Mouse (Mus musculus) B cell, adult 2 months (primary cell): ENCODE measurements around the gene Lat.

Experiments used
- DNase-seq, 2 experiments: peaks; one replicate each; pipeline ENCODE4 v3.0.0; 2022

Lat gene

GRCm38 (mm10) chr7:126363038-126363437 is 6.3 kb downstream of the Lat start:
- DNase-seq, result no peak

GRCm38 (mm10) chr7:126359049-126359448 is 10.3 kb downstream of the Lat start:
- DNase-seq, result no peak

DNA sequence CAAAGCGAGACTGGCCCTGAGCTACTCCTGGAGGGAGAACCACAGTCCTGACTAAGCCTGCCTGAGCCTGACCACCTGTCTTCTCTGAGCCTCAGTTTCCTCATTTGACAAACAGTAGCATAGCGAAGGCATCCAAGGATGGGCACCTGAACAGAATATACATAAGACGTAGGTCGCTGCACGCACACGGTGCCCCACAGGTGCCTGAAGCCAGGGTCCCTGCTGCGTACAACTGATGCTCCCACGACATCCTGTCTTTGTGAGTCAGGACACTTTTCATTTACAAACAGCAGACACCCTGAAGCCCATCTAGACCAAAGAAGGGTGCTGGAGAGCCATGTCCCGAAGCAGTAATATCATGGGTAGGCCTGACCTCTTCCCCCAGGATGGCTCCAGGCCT is 11.0 kb downstream of the Lat start:
- no peak for DNase-seq

DNA sequence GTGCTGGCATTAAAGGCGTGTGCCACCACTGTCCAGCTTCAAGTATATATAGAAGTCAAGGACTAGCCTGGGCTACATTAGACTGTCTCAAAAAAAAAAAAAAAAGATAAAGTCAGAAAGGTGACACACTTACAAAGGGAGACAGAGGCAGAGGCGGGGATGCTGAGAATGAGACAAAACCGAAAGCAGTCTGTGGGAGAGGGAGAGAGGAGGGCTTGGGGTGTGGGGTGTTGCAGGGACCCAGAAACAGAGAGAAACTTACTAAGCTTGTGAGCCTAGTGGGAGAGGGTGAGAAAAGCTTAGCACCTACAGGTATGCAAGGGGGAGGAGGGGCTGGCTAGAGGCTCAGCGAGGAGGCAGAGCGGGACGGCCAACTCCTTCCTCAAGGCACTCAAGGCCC is 11.5 kb downstream of the Lat start:
- no peak for DNase-seq

DNA sequence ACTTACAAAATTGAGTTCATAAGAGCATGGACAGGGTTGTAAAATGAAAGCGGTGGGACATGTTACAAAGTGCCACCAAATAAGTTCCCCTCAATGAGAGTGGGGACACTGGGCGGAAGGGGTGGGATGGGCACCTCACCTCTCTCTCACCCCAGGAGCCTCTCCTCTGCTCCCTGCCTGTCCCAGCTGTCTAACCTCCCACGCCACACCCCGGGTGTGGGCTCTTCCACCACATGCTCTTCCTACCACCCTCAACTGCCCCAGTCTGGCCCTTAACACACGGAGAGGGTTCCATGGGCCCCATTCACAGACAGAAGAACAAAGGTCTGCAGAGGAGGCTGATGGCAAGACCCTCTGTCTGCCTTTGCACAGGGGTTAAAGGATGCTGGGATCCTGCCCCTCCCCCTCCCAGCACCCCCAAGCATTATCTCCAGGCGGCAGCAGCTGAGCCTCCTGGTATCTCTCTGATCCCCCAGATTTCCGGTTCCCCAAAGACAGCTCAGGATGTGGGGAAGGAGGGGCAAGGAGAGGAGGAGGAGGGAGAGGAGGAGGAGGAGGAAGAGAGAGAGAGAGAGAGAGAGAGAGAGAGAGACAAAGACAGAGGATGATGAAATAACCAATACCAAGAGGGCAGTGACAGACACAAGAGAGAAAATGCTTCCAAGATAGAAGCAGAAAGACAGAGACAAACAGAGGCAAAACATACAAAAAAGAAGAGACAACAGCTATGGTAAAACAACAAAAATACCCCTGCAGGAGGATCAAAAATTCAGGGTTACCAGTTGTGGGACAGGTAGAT is 12.4 kb downstream of the Lat start:
- no peak for DNase-seq

- no peak for DNase-seq
Measured at GRCm38 (mm10) chr7:126355847-126356597, 13.3 kb downstream of the Lat start.

DNA sequence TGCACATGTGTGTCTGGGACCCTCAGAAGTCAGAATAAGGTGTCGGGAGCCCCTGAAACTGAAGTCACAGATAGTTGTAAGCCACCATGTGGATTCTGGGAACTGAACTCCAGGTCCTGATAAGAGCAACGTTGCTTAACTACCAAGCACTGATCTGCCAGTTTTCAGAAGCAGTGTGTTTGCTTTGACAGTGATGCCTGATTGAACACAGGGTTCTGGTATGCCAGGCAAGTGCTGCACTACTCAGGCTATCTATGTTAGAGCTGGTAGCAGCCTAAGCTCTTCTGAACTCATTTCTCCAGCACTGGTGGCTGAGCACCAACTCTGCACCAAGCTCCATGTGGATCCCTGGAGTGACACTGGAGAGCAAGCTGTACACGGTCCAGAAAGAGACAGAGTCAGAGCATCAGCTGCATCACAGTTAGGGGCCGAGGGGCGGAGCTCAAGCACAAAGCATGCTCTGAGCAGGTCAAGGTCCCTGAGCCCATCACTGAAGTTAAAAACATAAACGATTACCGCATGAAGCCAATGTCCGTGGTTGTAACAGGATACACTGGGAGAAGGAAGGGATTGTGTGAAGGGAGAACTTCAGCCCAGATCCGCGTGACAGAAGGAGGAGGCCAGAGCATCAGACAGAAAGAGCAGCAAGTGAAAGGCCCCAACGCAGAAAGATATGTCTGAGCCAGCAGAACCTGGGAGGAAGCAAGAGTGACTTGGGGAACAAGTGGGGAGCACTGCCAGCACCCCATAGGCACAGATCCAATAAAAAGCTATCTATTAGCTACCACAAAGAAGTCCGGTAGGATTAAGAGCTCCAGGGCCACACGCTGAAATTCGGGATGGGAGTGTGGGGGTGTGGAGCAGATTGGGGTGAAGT is 14.4 kb downstream of the Lat start:
- DNase-seq, result no peak

DNA sequence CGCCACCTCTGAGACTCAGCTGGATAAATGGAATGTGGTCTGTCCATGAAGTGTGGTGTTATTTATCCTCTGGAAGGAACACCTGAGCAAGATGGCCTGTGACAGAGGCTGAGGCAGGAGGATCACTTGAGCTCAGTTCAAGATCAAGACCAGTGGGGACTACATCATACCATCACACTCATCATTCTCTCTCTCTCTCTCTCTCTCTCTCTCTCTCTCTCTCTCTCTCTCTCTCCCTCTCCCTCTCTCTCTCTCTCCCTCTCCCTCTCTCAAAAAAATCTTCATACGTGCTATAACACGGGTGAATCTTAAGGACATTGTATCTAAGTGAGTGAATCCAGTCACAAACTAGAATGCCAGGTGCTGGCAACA is 15.4 kb downstream of the Lat start:
- DNase-seq, result no peak

- DNase-seq, result no peak
Measured at GRCm38 (mm10) chr7:126353251-126353993, 15.9 kb downstream of the Lat start.

GRCm38 (mm10) chr7:126351419-126351951 is 17.9 kb downstream of the Lat start:
- DNase-seq, result no peak

DNA sequence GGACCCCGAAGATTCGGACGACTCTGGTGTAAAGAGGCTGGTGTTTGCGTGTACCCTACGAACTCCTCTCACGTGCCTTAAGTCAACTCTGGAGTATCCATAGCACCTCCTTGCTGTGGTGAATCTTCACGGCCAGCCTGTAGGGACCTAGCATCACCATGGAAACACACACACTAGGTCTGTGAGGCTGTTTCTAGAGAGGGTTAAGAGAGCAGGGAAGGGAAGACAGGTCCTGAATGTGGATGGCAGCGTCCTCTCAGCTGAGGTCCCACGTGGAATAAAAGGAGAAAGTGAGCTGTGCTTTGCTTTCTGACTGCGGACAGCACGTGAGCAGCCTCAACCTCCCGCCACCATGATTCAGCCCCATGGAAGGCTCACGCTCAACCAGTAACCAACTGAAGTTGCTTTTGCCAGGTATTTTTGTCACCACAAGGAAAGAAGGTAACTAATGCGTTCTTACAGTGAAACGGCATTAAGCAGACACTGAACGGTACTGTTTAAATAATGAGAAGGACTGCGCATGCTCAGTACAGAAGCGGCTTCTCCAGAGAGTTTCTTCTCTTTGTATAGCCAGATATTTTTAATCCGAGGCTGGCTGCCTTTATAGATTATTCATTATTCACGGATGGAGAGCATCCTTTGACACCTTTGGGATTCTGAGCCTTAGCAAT is 18.5 kb downstream of the Lat start:
- DNase-seq, result no peak

GRCm38 (mm10) chr7:126348293-126348692 is 21.1 kb downstream of the Lat start:
- no peak for DNase-seq

GRCm38 (mm10) chr7:126347098-126347497 is 22.3 kb downstream of the Lat start:
- no peak for DNase-seq

- no peak for DNase-seq
Measured at GRCm38 (mm10) chr7:126345969-126346368, 23.4 kb downstream of the Lat start.

DNA sequence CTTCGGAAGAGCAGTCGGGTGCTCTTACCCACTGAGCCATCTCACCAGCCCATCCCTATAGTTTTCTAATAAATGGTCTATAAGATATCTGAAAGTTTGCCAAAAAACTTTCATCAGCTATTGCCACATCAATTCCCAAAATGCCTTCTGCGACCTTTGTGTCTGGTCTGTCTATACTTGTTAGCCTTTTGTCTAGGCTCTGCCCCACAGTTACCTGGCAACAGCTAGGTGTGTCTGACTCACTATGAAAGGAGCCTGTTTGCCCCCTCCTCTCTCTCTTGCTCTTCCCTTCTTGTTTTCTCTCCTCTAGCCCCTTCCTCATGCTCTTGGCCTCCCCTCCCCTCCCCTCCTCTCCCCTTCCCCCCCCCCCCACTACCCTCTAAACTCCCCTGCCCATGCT is 23.8 kb downstream of the Lat start:
- DNase-seq, result no peak

- DNase-seq, result no peak
Measured at GRCm38 (mm10) chr7:126340896-126341295, 28.5 kb downstream of the Lat start.

GRCm38 (mm10) chr7:126340206-126340618 is 29.2 kb downstream of the Lat start:
- DNase-seq, result no peak

- no peak for DNase-seq
Measured at GRCm38 (mm10) chr7:126339521-126339971, 29.8 kb downstream of the Lat start.

- DNase-seq, result no peak
Measured at GRCm38 (mm10) chr7:126338906-126339305, 30.5 kb downstream of the Lat start.

DNA sequence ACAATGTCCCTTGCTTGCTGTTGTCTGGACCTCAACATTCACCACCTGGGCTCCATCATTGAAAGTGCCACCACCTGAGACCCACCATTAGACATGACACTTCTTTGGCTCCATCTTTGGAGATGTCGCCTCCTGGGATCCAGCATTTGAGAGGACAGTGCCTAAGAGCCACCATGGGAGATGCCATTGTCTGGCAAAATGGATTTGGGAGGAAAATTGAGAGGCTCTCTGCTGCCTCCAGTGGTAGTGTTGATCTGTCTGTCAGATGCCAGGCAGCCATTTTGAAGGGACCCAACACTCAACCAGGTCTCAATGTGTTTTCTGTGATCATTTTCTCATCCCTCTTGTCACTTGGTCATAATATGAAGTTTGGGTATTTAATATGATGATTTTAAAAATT is 33.8 kb downstream of the Lat start:
- peak; percentile 17 to 18 for DNase-seq

DNA sequence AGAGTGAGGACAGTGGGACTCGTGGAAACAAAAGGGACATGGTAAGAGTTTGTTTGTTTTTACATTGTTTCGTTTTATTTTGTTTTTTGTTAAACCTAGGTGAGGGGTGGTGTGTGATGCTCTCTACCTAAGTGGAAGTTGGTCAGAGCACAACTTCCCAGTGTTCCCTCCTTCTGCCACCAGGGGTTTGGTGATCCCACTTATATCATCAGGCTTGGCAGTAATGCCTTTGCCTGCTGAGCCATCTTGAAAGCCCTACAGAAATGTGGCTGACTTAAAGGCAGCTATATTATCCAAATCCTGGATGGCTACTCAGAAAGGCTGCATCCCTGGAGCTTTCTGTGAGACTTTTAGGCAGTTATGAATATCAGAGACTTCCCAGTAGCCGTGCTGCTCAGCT is 36.7 kb downstream of the Lat start:
- no peak for DNase-seq

- no peak for DNase-seq
Measured at GRCm38 (mm10) chr7:126330693-126331092, 38.7 kb downstream of the Lat start.
